Mouse (Mus musculus) liver, embryonic 14.5 days (tissue): ENCODE results near the gene Cdca3. TPM values are rescaled to one million over a fixed set of nuclear protein-coding genes. Genes with fewer than 3 reads are reported as not detected.

Experiments
- ATAC-seq: fragments of 200-750 bp; cut with Nextera tagmentation; 2 replicates; pipeline ENCODE4 v1.8.0; 2017; ENCODE audit warnings: moderate number of reproducible peaks, mild to moderate bottlenecking, moderate library complexity; ENCODE audit not compliant: insufficient read depth
- DNase-seq, 3 experiments: peaks; one replicate each; pipeline ENCODE4 v3.0.0-alpha.2; 2012 to 2013; ENCODE audit warnings: low read depth in 3 of 3, low spot score in 3 of 3
- H3K27ac ChIP-seq: fragments of 300-500 bp; sonication (generic); 2 replicates; pipeline ENCODE4 v1.5.1; 2014; ENCODE audit warnings: moderate library complexity, mild to moderate bottlenecking, control low read depth, inconsistent platforms
- H3K27me3 ChIP-seq: fragments of 300-500 bp; sonication (generic); 2 replicates; pipeline ENCODE4 v1.6.1; 2014; ENCODE audit warnings: mild to moderate bottlenecking, low read length, moderate library complexity; ENCODE audit not compliant: control insufficient read depth, insufficient read depth
- H3K36me3 ChIP-seq: fragments of 300-500 bp; sonication (generic); replicated peaks from 2 replicates; pipeline ENCODE4 v1.6.1; 2014; ENCODE audit warnings: low read depth; ENCODE audit not compliant: control insufficient read depth, insufficient read depth
- H3K4me1 ChIP-seq, 2 experiments: fragments of 200-500 bp in 1 of 2; fragments of 300-500 bp in 1 of 2; sonication (generic) in 1 of 2; replicated peaks; 2 replicates each; pipeline ENCODE4 v1.6.1; 2012 to 2014; ENCODE audit warnings: antibody characterized with exemption in 1 of 2, inconsistent platforms in 1 of 2, low read length in 1 of 2; ENCODE audit not compliant: control insufficient read depth in 2 of 2, insufficient read depth in 2 of 2
- H3K4me2 ChIP-seq: fragments of 300-500 bp; sonication (generic); 2 replicates; pipeline ENCODE4 v1.6.1; 2014; ENCODE audit warnings: low read depth, mild to moderate bottlenecking, control low read depth, moderate library complexity
- H3K4me3 ChIP-seq, 2 experiments: fragments of 200-500 bp in 1 of 2; fragments of 300-500 bp in 1 of 2; sonication (generic) in 1 of 2; 2 replicates each; pipeline ENCODE4 v1.5.1; 2012 to 2014; ENCODE audit warnings: low read depth in 2 of 2, low read length in 2 of 2, mild to moderate bottlenecking in 2 of 2, control low read depth in 1 of 2, inconsistent platforms in 1 of 2, moderate library complexity in 1 of 2; ENCODE audit not compliant: insufficient read depth in 1 of 2
- H3K9ac ChIP-seq: fragments of 300-500 bp; sonication (generic); replicated peaks from 2 replicates; pipeline ENCODE4 v1.6.1; 2014; ENCODE audit warnings: mild to moderate bottlenecking, control low read depth, moderate library complexity
- H3K9me3 ChIP-seq: fragments of 300-500 bp; sonication (generic); 2 replicates; pipeline ENCODE4 v1.6.1; 2016; ENCODE audit warnings: low read length, mixed read lengths; ENCODE audit not compliant: control insufficient read depth
- CTCF ChIP-seq: IDR thresholded peaks from 2 replicates; pipeline ENCODE4 v1.5.1; 2016; ENCODE audit warnings: antibody characterized with exemption, low read depth, control low read depth
- EP300 ChIP-seq: IDR thresholded peaks from 2 replicates; pipeline ENCODE4 v1.6.1; 2016; ENCODE audit warnings: antibody characterized with exemption, low read depth
- WGBS: fragments of 180-500 bp; shearing (Covaris S2); extraction: QIAGEN DNeasy Blood & Tissue Kit; methylation state at CpG from one replicate; pipeline ENCODE4 v1.1.7; 2014; ENCODE audit not compliant: insufficient replicate concordance; 5-methylcytosine and 5-hydroxymethylcytosine counted together
- polyA plus RNA-seq, 2 experiments: library from polyadenylated mRNA; depleted of rRNA in 1 of 2; stranded (reverse) in 1 of 2; unstranded in 1 of 2; fragments of >200 nt; fragmentation: Nextera tagmentation in 1 of 2; extraction: Ambion mirVana in 1 of 2; gene quantifications; 2 replicates each; pipeline versions ENCODE4 v1.2.1 to v1.2.3; 2012 to 2014

Gene Cdca3
- polyA plus RNA-seq, 2 experiments = 147 to 206 TPM

- H3K9me3 ChIP-seq = no peaks in the 10 kb centered on the region
- peaks cover 43% of the 10 kb centered on the region for H3K27me3 ChIP-seq
- H3K9ac ChIP-seq = no peak within 1 kb of the TSS
- peak within 1 kb of the TSS; percentile 60 for H3K4me2 ChIP-seq
- H3K4me3 ChIP-seq = peak within 1 kb of the TSS; percentile 22 to 39; a peak in 3 of 4 replicates
- no peak within 1 kb of the TSS for H3K27ac ChIP-seq
- ATAC-seq = no peak
- no peaks in the 10 kb centered on the region for H3K36me3 ChIP-seq
- H3K4me1 ChIP-seq = no peaks in the 10 kb centered on the region
- 2% methylated on average over 42 of the region's 43 CpGs for WGBS
- TF ChIP-seq EP300 (no peak), CTCF (no peak)
- DNase-seq = no peak
Observed at GRCm38 (mm10) chr6:124863658-124864298, 34.4 kb downstream of the Cdca3 start, which contains the start of gene Gpr162. Gpr162 (minus strand) TSS chr6:124863983.

GRCm38 (mm10) chr6:124865766-124866362 lies 36.5 kb downstream of the Cdca3 start:
- no peak overlapping the region for H3K27ac ChIP-seq
- ATAC-seq (no peak), DNase-seq (no peak)
- no peaks in the 10 kb centered on the region for H3K9me3 ChIP-seq
- H3K4me1 ChIP-seq = no peaks in the 10 kb centered on the region
- no peak overlapping the region for H3K9ac ChIP-seq
- no peaks in the 10 kb centered on the region for H3K36me3 ChIP-seq
- 59% methylated on average over 18 of the region's 18 CpGs for WGBS
- TF ChIP-seq CTCF (no peak), EP300 (no peak)
- peaks cover 31% of the 10 kb centered on the region for H3K27me3 ChIP-seq
- no peak overlapping the region for H3K4me2 ChIP-seq
- H3K4me3 ChIP-seq = no peak overlapping the region

GRCm38 (mm10) chr6:124866560-124866959 lies 37.2 kb downstream of the Cdca3 start:
- Histone ChIP-seq H3K27ac (no peak overlapping the region), H3K4me3 (no peak overlapping the region), H3K27me3 (peaks cover 31% of the 10 kb centered on the region), H3K9ac (no peak overlapping the region), H3K4me2 (no peak overlapping the region), H3K9me3 (no peaks in the 10 kb centered on the region), H3K4me1 (no peaks in the 10 kb centered on the region), H3K36me3 (no peaks in the 10 kb centered on the region)
- ATAC-seq = no peak
- 57% methylated on average over 6 of the region's 7 CpGs for WGBS
- TF ChIP-seq CTCF (no peak), EP300 (no peak)
- DNase-seq = no peak

- TF ChIP-seq CTCF (no peak), EP300 (no peak)
- ATAC-seq = no peak
- Histone ChIP-seq H3K4me1 (no peaks in the 10 kb centered on the region), H3K4me2 (no peak overlapping the region), H3K27ac (no peak overlapping the region), H3K9me3 (no peaks in the 10 kb centered on the region), H3K27me3 (no peaks in the 10 kb centered on the region; the same call in 1 of the 2 replicates), H3K36me3 (no peaks in the 10 kb centered on the region), H3K4me3 (no peak overlapping the region), H3K9ac (no peak overlapping the region)
- no peak for DNase-seq
- WGBS = 11% methylated on average over 3 of the region's 3 CpGs
Observed at GRCm38 (mm10) chr6:124874348-124874747, 45.0 kb downstream of the Cdca3 start.

GRCm38 (mm10) chr6:124879390-124879789 lies 50.0 kb downstream of the Cdca3 start:
- DNase-seq (no peak), ATAC-seq (no peak)
- TF ChIP-seq EP300 (no peak), CTCF (no peak)

More at GRCm38 (mm10) chr6:124879390-124879789, 50.0 kb downstream of the Cdca3 start:
- H3K36me3 ChIP-seq = no peaks in the 10 kb centered on the region
- no peaks in the 10 kb centered on the region for H3K27me3 ChIP-seq
- H3K4me2 ChIP-seq = no peak overlapping the region
- no peak overlapping the region for H3K4me3 ChIP-seq
- H3K9ac ChIP-seq = no peak overlapping the region
- H3K9me3 ChIP-seq = no peaks in the 10 kb centered on the region
- H3K4me1 ChIP-seq = no peaks in the 10 kb centered on the region
- no peak overlapping the region for H3K27ac ChIP-seq
- WGBS = 38% methylated on average over 6 of the region's 6 CpGs
